Mouse (Mus musculus) layer of hippocampus, adult 8-10 months (tissue): Measurements from ENCODE around the gene Tbc1d20. TPM values are rescaled to one million over a fixed set of nuclear protein-coding genes. Genes with fewer than 3 reads are reported as not detected.
"Not testable (repeated sequence)": the region's sequence is repeated elsewhere in the genome, so short reads cannot be mapped to it uniquely, and the experiment has no call there.

Experiments used
- DNase-seq, 2 experiments: peaks; one replicate each; pipeline ENCODE4 v3.0.0; 2022; ENCODE audit warnings: low spot score in 2 of 2
- total RNA-seq, 4 experiments: library from RNA; stranded (reverse); gene quantifications; 2 replicates each; pipeline ENCODE4 v1.2.4; 2022

The Tbc1d20 gene
- total RNA-seq, 4 experiments from 2014 or later = 48.3 to 55.9 (median 50.5) TPM

DNA sequence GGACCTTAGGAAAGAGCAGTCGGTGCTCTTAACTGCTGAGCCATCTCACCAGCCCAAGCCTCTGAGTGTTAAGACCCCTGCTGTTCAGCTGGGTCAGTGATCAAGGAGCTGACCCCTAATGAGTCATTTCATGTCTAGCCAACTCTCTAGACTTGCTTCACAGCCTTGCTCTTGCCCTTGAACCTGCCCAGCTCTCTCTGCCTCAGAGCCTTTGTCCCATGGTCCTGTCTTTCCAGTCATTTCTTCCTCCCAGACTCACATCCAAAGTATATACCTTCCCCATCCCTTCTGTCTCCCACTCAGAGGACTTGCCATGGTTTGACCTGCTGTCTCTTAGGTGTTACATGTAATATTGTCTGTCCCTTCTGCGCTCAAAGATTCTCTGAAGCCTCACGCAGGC is 63.6 kb downstream of the Tbc1d20 start:
- no peak for DNase-seq

DNA sequence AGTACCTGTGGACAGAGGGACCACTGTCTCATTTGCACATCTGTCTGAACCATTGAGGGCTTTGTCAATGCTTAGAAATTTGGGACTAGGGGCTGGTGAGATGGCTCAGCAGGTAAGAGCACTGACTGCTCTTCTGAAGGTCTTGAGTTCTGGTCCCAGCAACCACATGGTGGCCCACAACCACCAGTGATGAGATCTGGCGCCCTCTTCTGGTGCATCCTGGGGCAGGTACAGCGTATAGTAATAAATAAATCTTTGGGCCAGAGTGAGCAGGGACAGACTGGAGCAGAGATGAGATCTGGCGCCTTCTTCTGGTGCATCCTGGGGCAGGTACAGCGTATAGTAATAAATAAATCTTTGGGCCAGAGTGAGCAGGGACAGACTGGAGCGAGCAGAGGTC is 65.3 kb downstream of the Tbc1d20 start:
- DNase-seq = not testable (repeated sequence)

DNA sequence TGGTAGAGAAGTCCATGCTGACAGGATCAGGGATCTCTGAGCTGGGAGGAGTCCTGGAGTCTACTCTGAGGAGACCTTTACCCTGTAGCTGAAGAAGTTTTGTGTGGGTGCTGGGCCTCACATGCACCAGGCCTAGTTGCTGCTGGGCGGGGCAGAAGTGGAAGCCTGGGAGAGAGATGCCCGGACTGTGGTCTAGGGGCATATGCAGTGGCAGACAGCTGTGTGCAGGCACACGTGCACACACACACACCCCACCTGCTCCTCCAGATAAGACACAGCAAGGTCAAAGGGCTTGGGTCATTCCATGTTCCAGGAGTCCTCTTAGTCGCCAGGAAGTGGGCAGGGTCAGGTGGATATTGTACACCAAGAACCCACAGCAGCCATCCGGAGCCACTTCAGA is 66.0 kb downstream of the Tbc1d20 start:
- DNase-seq = no peak

DNA sequence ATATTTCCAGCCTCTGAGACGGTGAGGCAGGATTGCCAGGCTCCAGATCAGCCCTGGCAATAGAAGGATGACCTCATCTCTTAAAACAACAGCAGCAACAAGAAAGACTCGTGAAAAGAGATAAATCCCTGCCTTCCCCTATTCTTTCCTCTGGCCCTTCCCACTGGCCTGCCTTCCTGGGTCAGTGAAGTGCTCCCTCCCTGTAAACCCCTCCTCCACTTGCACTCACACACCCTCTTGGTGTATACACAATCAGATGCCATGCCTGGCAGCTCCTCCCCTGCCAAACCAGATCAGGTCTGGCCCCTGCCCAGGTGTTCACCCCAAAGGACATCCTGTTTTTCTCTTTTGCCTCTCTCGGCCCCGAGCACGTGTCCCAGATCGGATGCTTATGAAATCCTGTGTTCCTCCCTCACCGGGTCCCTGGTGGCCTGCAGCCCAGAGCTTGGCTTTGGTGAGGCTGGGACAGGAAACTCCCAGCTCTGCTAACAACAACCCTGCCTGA is 66.7 kb downstream of the Tbc1d20 start:
- DNase-seq = no peak

DNA sequence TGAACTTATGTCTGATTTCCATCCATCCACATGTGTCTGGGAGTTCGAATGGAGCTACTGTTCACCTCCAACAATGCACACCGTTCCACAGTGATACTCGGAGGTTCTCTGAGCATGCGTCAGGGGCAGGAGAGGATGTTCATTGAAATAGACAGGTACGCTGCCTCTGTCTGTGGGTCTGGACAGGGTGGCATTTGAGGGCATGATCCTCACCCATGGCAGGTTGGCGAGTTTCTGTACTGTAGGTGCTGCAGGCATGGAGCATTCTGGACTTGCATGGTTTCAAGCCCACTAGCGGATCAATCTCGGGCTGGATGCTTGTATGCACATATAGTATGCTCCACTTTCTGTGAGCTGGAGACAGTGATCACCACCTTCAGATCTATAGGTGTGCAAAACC is 67.6 kb downstream of the Tbc1d20 start:
- no peak for DNase-seq

Other genes with a start within 250 kb of the Tbc1d20 start
- 10 to 100 TPM; 16.9 to 20.3 (median 18.4) TPM for gene Scrt2, start 212.3 kb upstream of the Tbc1d20 start, total RNA-seq
- gene Srxn1, start 188.3 kb upstream of the Tbc1d20 start, total RNA-seq = 10 to 100 TPM; 65.7 to 77.7 (median 72.6) TPM
- gene Tcf15, start 150.3 kb upstream of the Tbc1d20 start, total RNA-seq = 1 to 10 TPM; 2.0 to 3.9 (median 2.7) TPM
- 10 to 100 TPM; 88.7 to 96.2 (median 93.5) TPM for gene Csnk2a1, start 67.0 kb upstream of the Tbc1d20 start, total RNA-seq
- gene Rbck1, start 38.8 kb downstream of the Tbc1d20 start, total RNA-seq = 100 to 1,000 TPM; 108 to 121 (median 111) TPM
- 1 to 10 TPM; 1.2 to 2.4 (median 1.4) TPM for gene Trib3, start 50.2 kb downstream of the Tbc1d20 start, total RNA-seq
- gene Nrsn2, start 82.8 kb downstream of the Tbc1d20 start, total RNA-seq = 100 to 1,000 TPM in 2 of 4 experiments, 10 to 100 TPM in 2; 90.3 to 104 (median 96.4) TPM
- 10 to 100 TPM; 13.7 to 17.3 (median 16.5) TPM for gene Sox12, start 104.2 kb downstream of the Tbc1d20 start, total RNA-seq
- gene Zcchc3, start 121.2 kb downstream of the Tbc1d20 start, total RNA-seq = 10 to 100 TPM in 2 of 4 experiments, 1 to 10 TPM in 2; 9.1 to 10.4 (median 9.9) TPM
- gene 6820408C15Rik, start 121.8 kb downstream of the Tbc1d20 start, total RNA-seq = 1 to 10 TPM; 2.5 to 3.9 (median 3.0) TPM
- not detected for gene Defb23, start 170.8 kb downstream of the Tbc1d20 start, total RNA-seq
- gene Defb20, start 183.2 kb downstream of the Tbc1d20 start, total RNA-seq = under 1 TPM in 1 of 4 experiments, not detected in 3; 0.73 TPM
- not detected for gene Defb22, start 196.3 kb downstream of the Tbc1d20 start, total RNA-seq
- not detected for gene Defb26, start 217.9 kb downstream of the Tbc1d20 start, total RNA-seq
- not detected for gene Defb28, start 224.4 kb downstream of the Tbc1d20 start, total RNA-seq
- gene Defb29, start 246.3 kb downstream of the Tbc1d20 start, total RNA-seq = not detected